Mouse (Mus musculus): ENCODE measurements around the gene Mip.
"Not testable (repeated sequence)": the region's sequence is repeated elsewhere in the genome, so short reads cannot be mapped to it uniquely, and the experiment has no call there.

Mip gene

GRCm38 (mm10) chr10:128253677-128254255 lies 28.1 kb downstream of the Mip start, which contains the start of gene Apon:
TSS of gene Apon (plus strand) at chr10:128254096.
- no peak for DNase-seq

GRCm38 (mm10) chr10:128255925-128256324 lies 30.3 kb downstream of the Mip start:
- no peak for DNase-seq

GRCm38 (mm10) chr10:128256328-128256727 lies 30.7 kb downstream of the Mip start:
- DNase-seq, result no peak

GRCm38 (mm10) chr10:128258953-128259352 lies 33.3 kb downstream of the Mip start:
- DNase-seq, result no peak

- no peak for DNase-seq
Observed at GRCm38 (mm10) chr10:128259946-128260345, 34.3 kb downstream of the Mip start.

- not testable (repeated sequence) for DNase-seq
Observed at GRCm38 (mm10) chr10:128260376-128260775, 34.7 kb downstream of the Mip start.

GRCm38 (mm10) chr10:128262300-128262699 lies 36.7 kb downstream of the Mip start:
- no peak for DNase-seq

- no peak for DNase-seq
Observed at GRCm38 (mm10) chr10:128263393-128264310, 38.0 kb downstream of the Mip start.

- DNase-seq, result no peak
Observed at GRCm38 (mm10) chr10:128268371-128268770, 42.7 kb downstream of the Mip start, which contains the start of gene Apof. TSS of gene Apof (plus strand) at chr10:128268671.

- DNase-seq, result no peak
Observed at GRCm38 (mm10) chr10:128269206-128269910, 43.7 kb downstream of the Mip start.

GRCm38 (mm10) chr10:128270287-128270841 lies 44.7 kb downstream of the Mip start, which contains the start of gene Stat2:
TSS of gene Stat2 (plus strand) at chr10:128270559.
- DNase-seq, result peak; percentile 94

- no peak for DNase-seq
Observed at GRCm38 (mm10) chr10:128270866-128271265, 45.2 kb downstream of the Mip start.

- no peak for DNase-seq
Observed at GRCm38 (mm10) chr10:128271883-128272282, 46.2 kb downstream of the Mip start.

GRCm38 (mm10) chr10:128272819-128273439 lies 47.3 kb downstream of the Mip start:
- not testable (repeated sequence) for DNase-seq

GRCm38 (mm10) chr10:128275374-128275773 lies 49.7 kb downstream of the Mip start:
- not testable (repeated sequence) for DNase-seq

- no peak for DNase-seq
Observed at GRCm38 (mm10) chr10:128278158-128278557, 52.5 kb downstream of the Mip start.

- DNase-seq, result no peak
Observed at GRCm38 (mm10) chr10:128280943-128281342, 55.3 kb downstream of the Mip start.
